Mouse (Mus musculus) yolk sac, embryonic 10.5 days (tissue): ENCODE measurements at regions not wholly inside any gene's neighbourhood (a gene's known extent, or its start where the extent isn't known, plus 50 kb on each side); places are given as distances from the start of the nearest gene placed in this dataset.

ENCODE experiments used
- DNase-seq: peaks from one replicate; pipeline ENCODE4 v3.0.0-alpha.2; 2017; ENCODE audit warnings: low spot score

DNA sequence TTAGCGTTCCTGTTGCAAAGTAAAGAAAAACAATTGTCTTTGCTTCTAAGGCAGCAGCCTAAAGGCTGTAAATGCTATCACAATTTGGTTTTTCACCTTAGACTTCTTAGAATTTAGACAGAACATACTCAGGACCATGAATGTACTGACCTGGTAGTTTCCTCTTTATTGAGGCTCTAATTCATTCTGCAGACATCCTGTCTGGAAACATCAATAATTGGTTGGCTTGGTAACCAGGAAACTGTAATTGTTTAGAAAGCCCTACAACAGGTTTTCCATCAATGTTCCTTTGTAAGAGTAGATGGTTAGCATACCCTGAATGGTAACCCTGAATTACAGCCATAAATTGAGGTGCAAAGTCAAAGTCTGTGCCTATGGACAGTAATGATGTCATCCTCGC lies 67.4 kb upstream of the Prr30 start:
- no peak for DNase-seq
